Mouse (Mus musculus): ENCODE data around the gene Pifo. TPM values are rescaled to one million over a fixed set of nuclear protein-coding genes. Genes with fewer than 3 reads are reported as not detected.

Pifo gene
- polyA plus RNA-seq, 1 experiment: not detected

DNA sequence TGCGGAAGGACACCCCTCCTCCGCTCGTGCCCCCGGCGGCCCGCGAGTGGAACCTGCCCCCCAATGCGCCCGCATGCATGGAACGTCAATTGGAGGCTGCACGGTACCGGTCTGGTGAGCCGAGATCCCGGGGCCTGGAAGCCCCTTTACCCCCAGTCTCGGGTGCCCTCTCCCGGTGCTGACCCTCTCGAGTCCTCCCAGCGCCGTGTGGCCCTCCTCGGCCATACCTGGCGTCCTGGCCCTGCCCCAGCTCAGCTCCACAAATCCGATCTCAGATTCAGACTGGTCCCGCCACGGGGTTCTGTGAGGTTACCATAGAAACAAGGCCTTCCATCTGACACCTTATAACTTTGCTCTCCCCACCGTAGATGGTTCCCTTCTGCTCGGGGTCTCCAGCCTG, 54.9 kb downstream of the Pifo start:
- peak overlapping the region; percentile 94 for H3K4me3 ChIP-seq (ENCODE audit: insufficient read depth, low read depth, low read length)
- 1% methylated on average over 26 of the region's 26 CpGs for WGBS

DNA sequence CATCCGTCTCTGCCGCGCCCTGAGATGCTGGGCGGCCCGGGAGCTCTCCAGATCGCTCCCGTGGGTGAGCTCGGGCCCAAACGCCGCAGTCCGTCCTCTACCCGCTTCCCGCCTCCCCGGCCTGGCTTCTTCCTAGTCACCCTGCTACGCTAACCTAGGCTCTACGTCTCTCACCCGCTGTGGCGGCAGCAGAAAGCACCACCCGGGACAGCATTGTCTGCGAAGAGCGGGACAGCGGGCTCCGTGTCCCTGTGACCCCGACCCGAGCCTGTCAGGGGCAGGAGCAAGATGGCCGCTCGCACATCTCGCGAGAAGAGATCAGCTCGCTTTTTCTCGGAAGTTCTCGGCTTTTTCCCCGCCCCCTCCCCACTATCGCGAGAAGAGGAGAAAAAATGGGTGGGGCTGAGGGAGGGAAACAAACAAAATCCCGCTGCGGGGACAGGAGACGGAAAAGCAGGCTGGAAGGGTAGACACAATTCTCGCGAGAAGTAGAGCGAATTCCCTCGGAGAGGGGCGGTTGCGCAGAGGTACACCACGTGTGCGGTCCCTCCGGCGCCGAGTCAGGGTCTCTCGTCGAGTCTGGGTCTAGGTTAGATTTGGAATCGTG, 55.4 kb downstream of the Pifo start, which contains the start of gene Wdr77:
Gene Wdr77, plus strand, starts transcription at position 396 of the 607 bp plus-strand sequence.
- WGBS: under 1% methylated on average over 52 of the region's 52 CpGs
- peak within 1 kb of the TSS; percentile 94 for H3K4me3 ChIP-seq (ENCODE audit: insufficient read depth, low read depth, low read length)
- peak within 1 kb of the TSS; percentile 92 for H3K27ac ChIP-seq (ENCODE audit: insufficient read depth, low read depth, low read length)
- H3K4me1 ChIP-seq (ENCODE audit: control insufficient read depth, insufficient read depth, low read length): peaks cover 5% of the 10 kb centered on the region; the same call in 1 of the 2 replicates
- peak; percentile 95 for TF ChIP-seq POLR2A (IDR thresholded peaks at IDR 0.05; ENCODE audit: insufficient read depth, low read depth, low read length)
- TF ChIP-seq CTCF (IDR thresholded peaks at IDR 0.05; ENCODE audit: insufficient read depth, low read depth, low read length): 0 out of 2 replicates have a peak, but pooled peaks have one; percentile 9

More for the DNA sequence above, 54.9 kb downstream of the Pifo start:
- no peak for TF ChIP-seq POLR2A (IDR thresholded peaks at IDR 0.05; ENCODE audit: insufficient read depth, low read depth, low read length)
- no peak for TF ChIP-seq CTCF (IDR thresholded peaks at IDR 0.05; ENCODE audit: insufficient read depth, low read depth, low read length)
- Histone ChIP-seq H3K4me1 (ENCODE audit: control insufficient read depth, insufficient read depth, low read length) (peaks cover 5% of the 10 kb centered on the region; the same call in 1 of the 2 replicates), H3K27ac (ENCODE audit: insufficient read depth, low read depth, low read length) (peak overlapping the region; percentile 31; the same call in 1 of the 2 replicates)

DNA sequence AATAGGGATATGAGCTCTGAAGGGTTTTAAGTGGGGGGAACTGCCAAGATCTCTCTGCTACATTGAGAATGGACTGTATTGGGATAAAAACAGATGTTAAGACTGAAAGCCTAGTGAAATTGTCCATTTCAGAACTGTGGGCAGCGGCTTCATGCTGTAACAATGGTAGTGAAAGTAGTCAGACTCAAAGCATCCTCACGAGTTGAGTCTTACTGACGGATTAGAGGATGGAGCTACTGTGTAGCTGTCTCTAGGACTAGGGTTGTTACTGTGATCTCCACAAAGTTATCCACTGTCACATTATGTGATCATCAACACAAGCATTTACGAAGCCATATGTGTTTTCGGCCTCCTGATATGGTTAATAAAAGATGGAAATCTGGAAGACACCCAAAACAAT, 56.2 kb downstream of the Pifo start:
- H3K4me1 ChIP-seq (ENCODE audit: control insufficient read depth, insufficient read depth, low read length): peaks cover 5% of the 10 kb centered on the region; the same call in 1 of the 2 replicates
- peak overlapping the region; percentile 84; the same call in 1 of the 2 replicates for H3K4me3 ChIP-seq (ENCODE audit: insufficient read depth, low read depth, low read length)
- H3K27ac ChIP-seq (ENCODE audit: insufficient read depth, low read depth, low read length): no peak overlapping the region
- 26% methylated on average over 5 of the region's 5 CpGs for WGBS
- no peak for TF ChIP-seq CTCF (IDR thresholded peaks at IDR 0.05; ENCODE audit: insufficient read depth, low read depth, low read length)
- TF ChIP-seq POLR2A (IDR thresholded peaks at IDR 0.05; ENCODE audit: insufficient read depth, low read depth, low read length): no peak

DNA sequence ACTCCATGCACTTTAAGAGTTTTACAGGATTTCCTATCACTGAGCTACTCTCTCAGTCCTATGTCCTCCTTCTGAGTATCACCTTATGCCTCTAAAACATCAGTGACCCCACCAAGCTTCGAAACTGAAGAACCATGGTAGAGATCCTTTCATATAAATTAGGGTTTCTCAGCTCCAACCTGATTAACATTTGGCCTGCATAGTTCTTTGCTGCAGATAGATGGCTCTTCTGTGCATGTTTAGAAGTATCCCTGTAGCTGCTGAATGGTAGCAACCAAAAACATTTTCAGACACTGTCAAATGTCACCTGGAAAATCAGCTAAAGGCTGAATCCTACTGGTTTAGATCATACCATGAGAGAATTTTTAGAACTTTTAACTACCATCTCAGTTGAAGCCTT, 57.2 kb downstream of the Pifo start:
- peaks cover 5% of the 10 kb centered on the region; the same call in 1 of the 2 replicates for H3K4me1 ChIP-seq (ENCODE audit: control insufficient read depth, insufficient read depth, low read length)
- 89% methylated on average over 1 of the region's 1 CpGs for WGBS
- no peak overlapping the region for H3K27ac ChIP-seq (ENCODE audit: insufficient read depth, low read depth, low read length)
- no peak overlapping the region for H3K4me3 ChIP-seq (ENCODE audit: insufficient read depth, low read depth, low read length)
- TF ChIP-seq CTCF (IDR thresholded peaks at IDR 0.05; ENCODE audit: insufficient read depth, low read depth, low read length) (no peak), POLR2A (IDR thresholded peaks at IDR 0.05; ENCODE audit: insufficient read depth, low read depth, low read length) (no peak)

DNA sequence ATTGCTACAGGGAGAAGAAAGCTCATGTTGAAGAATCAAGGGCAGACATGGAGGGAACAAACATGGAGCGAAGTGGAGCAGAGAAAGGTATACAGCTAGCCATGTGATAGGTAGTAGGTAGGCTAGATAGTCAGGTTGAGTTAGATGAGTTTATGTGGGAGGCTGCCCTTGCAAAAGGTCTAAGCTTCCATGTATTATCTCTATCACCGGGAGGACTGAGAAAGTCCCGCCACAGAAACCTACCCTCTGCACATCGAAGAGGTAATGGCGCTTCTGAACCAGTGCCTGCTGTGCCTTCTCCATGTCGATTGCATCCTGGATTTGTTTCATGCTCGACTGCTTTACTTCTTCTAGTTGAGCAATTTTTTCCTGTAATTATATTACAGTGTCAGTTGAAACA, 63.1 kb downstream of the Pifo start:
- H3K27ac ChIP-seq (ENCODE audit: insufficient read depth, low read depth, low read length): no peak overlapping the region
- no peaks in the 10 kb centered on the region for H3K4me1 ChIP-seq (ENCODE audit: control insufficient read depth, insufficient read depth, low read length)
- 88% methylated on average over 7 of the region's 7 CpGs for WGBS
- TF ChIP-seq CTCF (IDR thresholded peaks at IDR 0.05; ENCODE audit: insufficient read depth, low read depth, low read length): no peak
- no peak for TF ChIP-seq POLR2A (IDR thresholded peaks at IDR 0.05; ENCODE audit: insufficient read depth, low read depth, low read length)
- no peak overlapping the region for H3K4me3 ChIP-seq (ENCODE audit: insufficient read depth, low read depth, low read length)

Other genes starting within 250 kb of the Pifo start
- not detected in 2 replicates for gene Rap1a, start 213.3 kb downstream of the Pifo start, polyA plus RNA-seq (2012; ENCODE audit: insufficient read depth, insufficient read length, low replicate concordance, missing spikeins)
- not detected in 2 replicates for gene Adora3, start 143.8 kb downstream of the Pifo start, polyA plus RNA-seq (2012; ENCODE audit: insufficient read depth, insufficient read length, low replicate concordance, missing spikeins)
- not detected in 2 replicates for gene Tmigd3, start 143.7 kb downstream of the Pifo start, polyA plus RNA-seq (2012; ENCODE audit: insufficient read depth, insufficient read length, low replicate concordance, missing spikeins)
- not detected in 2 replicates for gene I830077J02Rik, start 82.0 kb downstream of the Pifo start, polyA plus RNA-seq (2012; ENCODE audit: insufficient read depth, insufficient read length, low replicate concordance, missing spikeins)
- gene Wdr77, start 55.3 kb downstream of the Pifo start, polyA plus RNA-seq (2012; ENCODE audit: insufficient read depth, insufficient read length, low replicate concordance, missing spikeins): not detected in 2 replicates
- gene Atp5f1, start 54.5 kb downstream of the Pifo start, polyA plus RNA-seq (2012; ENCODE audit: insufficient read depth, insufficient read length, low replicate concordance, missing spikeins): 1,422 TPM in 1 of 2 replicates, not detected in the other
- gene Ovgp1, start 40.9 kb downstream of the Pifo start, polyA plus RNA-seq (2012; ENCODE audit: insufficient read depth, insufficient read length, low replicate concordance, missing spikeins): not detected in 2 replicates
- gene Chil5, start 18.2 kb upstream of the Pifo start, polyA plus RNA-seq (2012; ENCODE audit: insufficient read depth, insufficient read length, low replicate concordance, missing spikeins): not detected in 2 replicates
- gene Chia1, start 98.6 kb upstream of the Pifo start, polyA plus RNA-seq (2012; ENCODE audit: insufficient read depth, insufficient read length, low replicate concordance, missing spikeins): not detected in 2 replicates
- gene Chil3, start 152.9 kb upstream of the Pifo start, polyA plus RNA-seq (2012; ENCODE audit: insufficient read depth, insufficient read length, low replicate concordance, missing spikeins): not detected in 2 replicates
- not detected in 2 replicates for gene Chil4, start 204.9 kb upstream of the Pifo start, polyA plus RNA-seq (2012; ENCODE audit: insufficient read depth, insufficient read length, low replicate concordance, missing spikeins)